Mouse (Mus musculus): ENCODE data around the gene Hyal3. TPM values are rescaled to one million over a fixed set of nuclear protein-coding genes. Genes with fewer than 3 reads are reported as not detected.

Gene Hyal3
- polyA plus RNA-seq, 1 experiment: 0.54 TPM

DNA sequence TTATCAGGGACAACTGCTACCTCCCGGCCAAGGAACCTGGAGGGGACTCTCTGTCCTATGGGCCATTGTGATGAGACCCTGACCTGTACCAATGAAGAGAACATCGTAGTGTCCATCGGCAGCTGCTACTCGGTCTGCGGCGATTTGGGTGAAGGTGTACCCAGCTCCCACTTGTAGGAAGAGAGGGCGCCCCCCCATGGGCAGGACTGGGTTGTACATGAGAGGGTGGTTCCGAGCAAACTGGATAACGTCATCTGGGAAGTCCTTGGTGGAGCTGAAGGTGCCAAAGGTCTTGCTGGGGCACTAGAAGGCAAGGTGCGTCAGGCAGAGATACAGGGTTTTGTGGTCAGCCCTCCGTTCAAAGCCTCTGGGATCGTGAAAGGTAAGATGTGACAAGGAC, 20.1 kb downstream of the Hyal3 start:
- no peak for TF ChIP-seq CTCF (IDR thresholded peaks at IDR 0.05; ENCODE audit: extremely low read depth, insufficient read depth, insufficient read length, insufficient replicate concordance)
- TF ChIP-seq POLR2A (IDR thresholded peaks at IDR 0.05; ENCODE audit: low read depth, low read length): no peak
- no peak overlapping the region for H3K27ac ChIP-seq (ENCODE audit: insufficient read depth, low read length)
- no peaks in the 10 kb centered on the region for H3K36me3 ChIP-seq (ENCODE audit: control insufficient read depth, insufficient read depth, low read length)
- DNase-seq (ENCODE audit: low read depth in 1 of 2, low spot score in 2 of 2): no peak
- H3K4me1 ChIP-seq (ENCODE audit: control insufficient read depth, insufficient read depth, insufficient read length): peaks cover 24% of the 10 kb centered on the region
- H3K4me3 ChIP-seq (ENCODE audit: extremely low read depth, insufficient read depth, insufficient read length): no peak overlapping the region
- 76% methylated on average over 12 of the region's 12 CpGs for WGBS
- no peaks in the 10 kb centered on the region for H3K27me3 ChIP-seq (ENCODE audit: control insufficient read depth, insufficient read depth, low read length)

DNA sequence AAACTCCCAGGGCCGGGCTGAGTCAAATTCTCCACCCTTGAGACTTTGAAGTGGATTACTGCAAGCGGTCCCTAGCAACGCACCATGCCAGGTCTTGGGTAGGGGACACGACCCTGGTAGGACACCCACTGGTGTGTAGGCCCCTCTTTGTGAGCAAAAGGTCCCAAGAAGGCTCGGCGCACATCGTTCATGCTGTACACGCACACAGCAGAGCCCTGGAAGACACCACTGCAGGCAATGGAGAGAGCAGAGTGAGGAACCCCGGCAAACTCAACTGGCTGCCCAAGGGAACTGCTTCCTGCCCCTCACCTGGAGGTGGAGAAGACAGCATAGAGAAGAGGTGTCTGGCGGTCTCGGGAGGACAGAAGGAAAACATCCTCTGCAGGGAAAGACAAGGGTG, 20.7 kb downstream of the Hyal3 start:
- H3K27ac ChIP-seq (ENCODE audit: insufficient read depth, low read length): no peak overlapping the region

GRCm38 (mm10) chr9:107602068-107602648, 21.5 kb downstream of the Hyal3 start:
- H3K27ac ChIP-seq (ENCODE audit: insufficient read depth, low read length): no peak overlapping the region
- peak; percentile 65 to 87 for DNase-seq (ENCODE audit: low read depth in 1 of 2, low spot score in 2 of 2)
- TF ChIP-seq CTCF (IDR thresholded peaks at IDR 0.05; ENCODE audit: extremely low read depth, insufficient read depth, insufficient read length, insufficient replicate concordance): peak; percentile 99
- no peak for TF ChIP-seq POLR2A (IDR thresholded peaks at IDR 0.05; ENCODE audit: low read depth, low read length)
- H3K36me3 ChIP-seq (ENCODE audit: control insufficient read depth, insufficient read depth, low read length): no peaks in the 10 kb centered on the region
- peaks cover 24% of the 10 kb centered on the region for H3K4me1 ChIP-seq (ENCODE audit: control insufficient read depth, insufficient read depth, insufficient read length)
- no peak overlapping the region for H3K4me3 ChIP-seq (ENCODE audit: extremely low read depth, insufficient read depth, insufficient read length)
- H3K27me3 ChIP-seq (ENCODE audit: control insufficient read depth, insufficient read depth, low read length): no peaks in the 10 kb centered on the region
- 3% methylated on average over 10 of the region's 10 CpGs for WGBS

More for the DNA sequence above, 20.7 kb downstream of the Hyal3 start:
- no peak for DNase-seq (ENCODE audit: low read depth in 1 of 2, low spot score in 2 of 2)
- WGBS: 84% methylated on average over 11 of the region's 11 CpGs
- H3K4me1 ChIP-seq (ENCODE audit: control insufficient read depth, insufficient read depth, insufficient read length): peaks cover 24% of the 10 kb centered on the region
- no peak for TF ChIP-seq POLR2A (IDR thresholded peaks at IDR 0.05; ENCODE audit: low read depth, low read length)
- TF ChIP-seq CTCF (IDR thresholded peaks at IDR 0.05; ENCODE audit: extremely low read depth, insufficient read depth, insufficient read length, insufficient replicate concordance): no peak
- no peaks in the 10 kb centered on the region for H3K27me3 ChIP-seq (ENCODE audit: control insufficient read depth, insufficient read depth, low read length)
- H3K36me3 ChIP-seq (ENCODE audit: control insufficient read depth, insufficient read depth, low read length): no peaks in the 10 kb centered on the region
- no peak overlapping the region for H3K4me3 ChIP-seq (ENCODE audit: extremely low read depth, insufficient read depth, insufficient read length)

- H3K36me3 ChIP-seq (ENCODE audit: control insufficient read depth, insufficient read depth, low read length): no peaks in the 10 kb centered on the region
- H3K27ac ChIP-seq (ENCODE audit: insufficient read depth, low read length): no peak overlapping the region
- H3K4me1 ChIP-seq (ENCODE audit: control insufficient read depth, insufficient read depth, insufficient read length): peaks cover 24% of the 10 kb centered on the region
- TF ChIP-seq CTCF (IDR thresholded peaks at IDR 0.05; ENCODE audit: extremely low read depth, insufficient read depth, insufficient read length, insufficient replicate concordance) (no peak), POLR2A (IDR thresholded peaks at IDR 0.05; ENCODE audit: low read depth, low read length) (no peak)
- H3K27me3 ChIP-seq (ENCODE audit: control insufficient read depth, insufficient read depth, low read length): no peaks in the 10 kb centered on the region
- WGBS: 40% methylated on average over 6 of the region's 6 CpGs
- no peak overlapping the region for H3K4me3 ChIP-seq (ENCODE audit: extremely low read depth, insufficient read depth, insufficient read length)
- peak in 1 of 2 experiments; percentile 52 for DNase-seq (ENCODE audit: low read depth in 1 of 2, low spot score in 2 of 2)
These were observed 22.6 kb downstream of the Hyal3 start for GRCm38 (mm10) chr9:107603251-107603650.

GRCm38 (mm10) chr9:107605041-107605661, 24.5 kb downstream of the Hyal3 start:
- no peak for DNase-seq (ENCODE audit: low read depth in 1 of 2, low spot score in 2 of 2)
- no peaks in the 10 kb centered on the region for H3K27me3 ChIP-seq (ENCODE audit: control insufficient read depth, insufficient read depth, low read length)
- 66% methylated on average over 23 of the region's 23 CpGs for whole genome bisulfite sequencing
- no peak overlapping the region for H3K27ac ChIP-seq (ENCODE audit: insufficient read depth, low read length)
- H3K4me3 ChIP-seq (ENCODE audit: extremely low read depth, insufficient read depth, insufficient read length): no peak overlapping the region
- H3K36me3 ChIP-seq (ENCODE audit: control insufficient read depth, insufficient read depth, low read length): no peaks in the 10 kb centered on the region
- H3K4me1 ChIP-seq (ENCODE audit: control insufficient read depth, insufficient read depth, insufficient read length): peaks cover 24% of the 10 kb centered on the region
- TF ChIP-seq CTCF (IDR thresholded peaks at IDR 0.05; ENCODE audit: extremely low read depth, insufficient read depth, insufficient read length, insufficient replicate concordance) (no peak), POLR2A (IDR thresholded peaks at IDR 0.05; ENCODE audit: low read depth, low read length) (no peak)

GRCm38 (mm10) chr9:107606591-107606990, 26.0 kb downstream of the Hyal3 start:
- WGBS: 80% methylated on average over 9 of the region's 9 CpGs
- H3K4me3 ChIP-seq (ENCODE audit: extremely low read depth, insufficient read depth, insufficient read length): no peak overlapping the region
- no peaks in the 10 kb centered on the region for H3K36me3 ChIP-seq (ENCODE audit: control insufficient read depth, insufficient read depth, low read length)
- peaks cover 20% of the 10 kb centered on the region for H3K4me1 ChIP-seq (ENCODE audit: control insufficient read depth, insufficient read depth, insufficient read length)
- TF ChIP-seq POLR2A (IDR thresholded peaks at IDR 0.05; ENCODE audit: low read depth, low read length) (no peak), CTCF (IDR thresholded peaks at IDR 0.05; ENCODE audit: extremely low read depth, insufficient read depth, insufficient read length, insufficient replicate concordance) (no peak)
- DNase-seq (ENCODE audit: low read depth in 1 of 2, low spot score in 2 of 2): no peak
- H3K27ac ChIP-seq (ENCODE audit: insufficient read depth, low read length): no peak overlapping the region
- no peaks in the 10 kb centered on the region for H3K27me3 ChIP-seq (ENCODE audit: control insufficient read depth, insufficient read depth, low read length)

GRCm38 (mm10) chr9:107607036-107607435, 26.4 kb downstream of the Hyal3 start:
- H3K4me1 ChIP-seq (ENCODE audit: control insufficient read depth, insufficient read depth, insufficient read length): peaks cover 18% of the 10 kb centered on the region
- no peak overlapping the region for H3K4me3 ChIP-seq (ENCODE audit: extremely low read depth, insufficient read depth, insufficient read length)
- 94% methylated on average over 2 of the region's 2 CpGs for WGBS
- H3K36me3 ChIP-seq (ENCODE audit: control insufficient read depth, insufficient read depth, low read length): no peaks in the 10 kb centered on the region
- no peaks in the 10 kb centered on the region for H3K27me3 ChIP-seq (ENCODE audit: control insufficient read depth, insufficient read depth, low read length)
- TF ChIP-seq POLR2A (IDR thresholded peaks at IDR 0.05; ENCODE audit: low read depth, low read length) (no peak), CTCF (IDR thresholded peaks at IDR 0.05; ENCODE audit: extremely low read depth, insufficient read depth, insufficient read length, insufficient replicate concordance) (no peak)
- no peak for DNase-seq (ENCODE audit: low read depth in 1 of 2, low spot score in 2 of 2)
- H3K27ac ChIP-seq (ENCODE audit: insufficient read depth, low read length): no peak overlapping the region

Measured in spleen, adult 2 months (tissue).